Mouse (Mus musculus): ENCODE data around the gene Btbd35f10. TPM values are rescaled to one million over a fixed set of nuclear protein-coding genes. Genes with fewer than 3 reads are reported as not detected.
"Not testable (repeated sequence)": the region's sequence is repeated elsewhere in the genome, so short reads cannot be mapped to it uniquely, and the experiment has no call there.

The Btbd35f10 gene
- total RNA-seq (2021) = not detected
- long read RNA-seq, experiment 1 = 0 reads
- long read RNA-seq, experiment 2 = 0 reads

DNA sequence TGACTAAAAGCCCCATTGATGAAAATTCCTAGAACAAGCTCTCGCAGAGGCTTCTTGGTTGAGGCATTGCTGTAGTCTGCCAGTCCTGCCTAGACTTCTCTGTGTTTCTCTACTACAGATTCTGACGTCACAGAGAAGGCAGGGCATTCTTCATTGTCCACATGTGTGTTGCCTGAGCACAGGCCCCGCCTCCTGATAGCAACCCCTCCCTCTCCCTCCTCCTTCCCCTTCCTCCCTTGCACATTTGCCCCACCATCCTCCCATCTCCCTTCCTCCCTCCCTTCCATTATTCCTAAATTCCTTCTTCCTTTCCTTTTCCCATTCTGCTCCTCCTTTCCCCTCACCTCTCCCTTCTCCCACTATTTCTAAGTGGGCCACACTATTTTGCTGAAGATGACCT is at the start of gene Btbd35f10:
Gene Btbd35f10 (minus strand): TSS at position 101 of the 400 bp plus-strand sequence.
- DNase-seq = not testable (repeated sequence)

Other genes starting within 250 kb of the Btbd35f10 start
- gene Btbd35f18, start 52.7 kb downstream of the Btbd35f10 start, total RNA-seq (2021) = not detected
- not detected for gene Btbd35f16, start 204.1 kb upstream of the Btbd35f10 start, total RNA-seq (2021)